Mouse (Mus musculus) spleen, adult 2 months (tissue): ENCODE data around the gene St8sia4.

Source experiments
- CTCF ChIP-seq: fragments of 200-500 bp; IDR thresholded peaks from 2 replicates; pipeline ENCODE4 v1.5.1; 2011; ENCODE audit warnings: mild to moderate bottlenecking, inconsistent platforms; ENCODE audit not compliant: insufficient read depth, insufficient read length, insufficient replicate concordance; ENCODE audit errors: extremely low read depth
- POLR2A ChIP-seq: fragments of 200-500 bp; IDR thresholded peaks from 2 replicates; pipeline ENCODE4 v1.6.1; 2011; ENCODE audit warnings: low read depth, low read length, inconsistent platforms

GRCm38 (mm10) chr1:95596825-95597224, 70.5 kb downstream of the St8sia4 start:
- TF ChIP-seq CTCF (no peak), POLR2A (no peak)
